Mouse (Mus musculus): ENCODE data around the gene Aspscr1. TPM values are rescaled to one million over a fixed set of nuclear protein-coding genes. Genes with fewer than 3 reads are reported as not detected.

The Aspscr1 gene
- polyA plus RNA-seq (2012; rRNA removed), result 130 and 142 TPM in 2 replicates

GRCm38 (mm10) chr11:120672687-120673593 lies at the start of gene Aspscr1:
TSS of gene Aspscr1 (plus strand) at chr11:120672973.

GRCm38 (mm10) chr11:120625152-120625775 lies 47.5 kb upstream of the Aspscr1 start, which contains the start of gene Sirt7:
TSS of gene Sirt7 (minus strand) at chr11:120625240.

GRCm38 (mm10) chr11:120633520-120634343 lies 39.0 kb upstream of the Aspscr1 start, which contains the start of gene Mafg:
TSS of gene Mafg (minus strand) at chr11:120633600.

GRCm38 (mm10) chr11:120643601-120643987 lies 29.2 kb upstream of the Aspscr1 start, which contains the start of gene Pycr1:
TSS of gene Pycr1 (minus strand) at chr11:120643769.

GRCm38 (mm10) chr11:120648001-120648476 lies 24.7 kb upstream of the Aspscr1 start, which contains the start of gene Myadml2:
TSS of gene Myadml2 (minus strand) at chr11:120648158.

GRCm38 (mm10) chr11:120661076-120661460 lies 11.7 kb upstream of the Aspscr1 start, which contains the start of gene Notum:
TSS of gene Notum (minus strand) at chr11:120661175.

GRCm38 (mm10) chr11:120713580-120714518 lies 41.1 kb downstream of the Aspscr1 start, which contains the start of the genes Cenpx and Lrrc45:
TSS of gene Cenpx (minus strand) at chr11:120713738.
TSS of gene Lrrc45 (plus strand) at chr11:120713925.

GRCm38 (mm10) chr11:120721124-120722066 lies 48.6 kb downstream of the Aspscr1 start, which contains the start of gene Rac3:
TSS of gene Rac3 (plus strand) at chr11:120721470.

GRCm38 (mm10) chr11:120727169-120727527 lies 54.4 kb downstream of the Aspscr1 start, which contains the start of gene Dcxr:
TSS of gene Dcxr (minus strand) at chr11:120727281.

GRCm38 (mm10) chr11:120731858-120732680 lies 59.3 kb downstream of the Aspscr1 start, which contains the start of gene Cbr2:
TSS of gene Cbr2 (minus strand) at chr11:120732114.

Other genes with a start within 250 kb of the Aspscr1 start
- 106 and 121 TPM in 2 replicates for gene Nploc4, start 235.3 kb upstream of the Aspscr1 start, polyA plus RNA-seq (2012; rRNA removed)
- 0.13 TPM in 1 of 2 replicates, not detected in the other for gene Tspan10, start 230.3 kb upstream of the Aspscr1 start, polyA plus RNA-seq (2012; rRNA removed)
- 1.1 and 1.2 TPM in 2 replicates for gene Pde6g, start 219.5 kb upstream of the Aspscr1 start, polyA plus RNA-seq (2012; rRNA removed)
- gene Oxld1, start 214.9 kb upstream of the Aspscr1 start, polyA plus RNA-seq (2012; rRNA removed), result 30.5 and 34.8 TPM in 2 replicates
- gene Ccdc137, start 214.9 kb upstream of the Aspscr1 start, polyA plus RNA-seq (2012; rRNA removed), result 13.1 and 17.5 TPM in 2 replicates
- gene Arl16, start 205.4 kb upstream of the Aspscr1 start, polyA plus RNA-seq (2012; rRNA removed), result 31.1 and 35.0 TPM in 2 replicates
- gene Mrpl12, start 188.4 kb upstream of the Aspscr1 start, polyA plus RNA-seq (2012; rRNA removed), result 115 and 155 TPM in 2 replicates
- 226 and 229 TPM in 2 replicates for gene Slc25a10, start 181.1 kb upstream of the Aspscr1 start, polyA plus RNA-seq (2012; rRNA removed)
- gene Gcgr, start 142.3 kb upstream of the Aspscr1 start, polyA plus RNA-seq (2012; rRNA removed), result 2.3 and 3.3 TPM in 2 replicates
- gene Mcrip1, start 123.2 kb upstream of the Aspscr1 start, polyA plus RNA-seq (2012; rRNA removed), result 185 and 195 TPM in 2 replicates
- gene Ppp1r27, start 121.8 kb upstream of the Aspscr1 start, polyA plus RNA-seq (2012; rRNA removed), result not detected in 2 replicates
- gene P4hb, start 99.7 kb upstream of the Aspscr1 start, polyA plus RNA-seq (2012; rRNA removed), result 355 TPM in 2 replicates
- gene Arhgdia, start 91.3 kb upstream of the Aspscr1 start, polyA plus RNA-seq (2012; rRNA removed), result 779 and 887 TPM in 2 replicates
- 30.8 and 42.7 TPM in 2 replicates for gene Alyref, start 74.6 kb upstream of the Aspscr1 start, polyA plus RNA-seq (2012; rRNA removed)
- 189 and 219 TPM in 2 replicates for gene Anapc11, start 74.6 kb upstream of the Aspscr1 start, polyA plus RNA-seq (2012; rRNA removed)
- gene Npb, start 64.5 kb upstream of the Aspscr1 start, polyA plus RNA-seq (2012; rRNA removed), result 2.6 and 4.4 TPM in 2 replicates
- gene Pcyt2, start 55.0 kb upstream of the Aspscr1 start, polyA plus RNA-seq (2012; rRNA removed), result 279 and 305 TPM in 2 replicates
- 77.5 and 98.2 TPM in 2 replicates for gene Sirt7, start 47.7 kb upstream of the Aspscr1 start, polyA plus RNA-seq (2012; rRNA removed)
- 75.0 and 78.0 TPM in 2 replicates for gene Mafg, start 39.4 kb upstream of the Aspscr1 start, polyA plus RNA-seq (2012; rRNA removed)
- 10.8 and 14.3 TPM in 2 replicates for gene Pycr1, start 29.2 kb upstream of the Aspscr1 start, polyA plus RNA-seq (2012; rRNA removed)
- gene Myadml2, start 24.8 kb upstream of the Aspscr1 start, polyA plus RNA-seq (2012; rRNA removed), result 0.18 TPM in 1 of 2 replicates, not detected in the other
- gene Notum, start 11.8 kb upstream of the Aspscr1 start, polyA plus RNA-seq (2012; rRNA removed), result 12.7 and 13.6 TPM in 2 replicates
- 57.2 and 79.0 TPM in 2 replicates for gene Cenpx, start 40.8 kb downstream of the Aspscr1 start, polyA plus RNA-seq (2012; rRNA removed)
- 97.4 and 99.6 TPM in 2 replicates for gene Lrrc45, start 41.0 kb downstream of the Aspscr1 start, polyA plus RNA-seq (2012; rRNA removed)
- 54.5 and 76.4 TPM in 2 replicates for gene Rac3, start 48.5 kb downstream of the Aspscr1 start, polyA plus RNA-seq (2012; rRNA removed)
- 317 and 369 TPM in 2 replicates for gene Dcxr, start 54.3 kb downstream of the Aspscr1 start, polyA plus RNA-seq (2012; rRNA removed)
- gene Cbr2, start 59.1 kb downstream of the Aspscr1 start, polyA plus RNA-seq (2012; rRNA removed), result 193 and 267 TPM in 2 replicates
- 0.31 and 7.3 TPM in 2 replicates for gene Hmga1b, start 89.8 kb downstream of the Aspscr1 start, polyA plus RNA-seq (2012; rRNA removed)
- 74.0 and 77.8 TPM in 2 replicates for gene Rfng, start 111.2 kb downstream of the Aspscr1 start, polyA plus RNA-seq (2012; rRNA removed)
- gene Gps1, start 111.3 kb downstream of the Aspscr1 start, polyA plus RNA-seq (2012; rRNA removed), result 283 and 304 TPM in 2 replicates
- gene Dus1l, start 123.4 kb downstream of the Aspscr1 start, polyA plus RNA-seq (2012; rRNA removed), result 54.8 and 64.2 TPM in 2 replicates
- gene Fasn, start 151.6 kb downstream of the Aspscr1 start, polyA plus RNA-seq (2012; rRNA removed), result 1,315 and 1,722 TPM in 2 replicates